Mouse (Mus musculus): ENCODE results near the gene Gm2696. TPM values are rescaled to one million over a fixed set of nuclear protein-coding genes. Genes with fewer than 3 reads are reported as not detected.
"Not testable (repeated sequence)": the region's sequence is repeated elsewhere in the genome, so short reads cannot be mapped to it uniquely, and the experiment has no call there.

Gm2696 gene
- total RNA-seq (2015): not detected in 2 replicates
- total RNA-seq (2017): not detected in 2 replicates

DNA sequence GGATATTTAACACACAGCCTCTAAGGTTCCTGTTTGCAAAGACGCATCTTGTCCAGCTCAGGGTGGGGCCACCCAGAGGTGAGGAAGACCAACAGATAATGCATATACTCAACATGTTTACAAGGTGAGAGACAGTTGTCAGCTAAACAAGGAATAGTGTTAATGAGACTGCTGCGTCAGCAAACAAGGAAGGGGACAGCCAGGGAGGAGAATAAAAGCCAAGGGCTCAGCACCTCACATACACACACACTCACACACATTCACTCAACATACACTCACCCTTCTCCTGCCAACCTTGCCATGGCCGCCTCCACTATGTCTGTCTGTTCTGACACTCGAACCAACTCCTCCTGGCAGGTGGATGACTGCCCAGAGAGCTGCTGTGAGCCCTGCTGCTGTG lies at the start of gene Gm2696:
TSS of gene Gm2696 (plus strand) at position 301 of the 400 bp plus-strand sequence.
- ATAC-seq (replicated peaks; ENCODE audit: poor library complexity): no peak

DNA sequence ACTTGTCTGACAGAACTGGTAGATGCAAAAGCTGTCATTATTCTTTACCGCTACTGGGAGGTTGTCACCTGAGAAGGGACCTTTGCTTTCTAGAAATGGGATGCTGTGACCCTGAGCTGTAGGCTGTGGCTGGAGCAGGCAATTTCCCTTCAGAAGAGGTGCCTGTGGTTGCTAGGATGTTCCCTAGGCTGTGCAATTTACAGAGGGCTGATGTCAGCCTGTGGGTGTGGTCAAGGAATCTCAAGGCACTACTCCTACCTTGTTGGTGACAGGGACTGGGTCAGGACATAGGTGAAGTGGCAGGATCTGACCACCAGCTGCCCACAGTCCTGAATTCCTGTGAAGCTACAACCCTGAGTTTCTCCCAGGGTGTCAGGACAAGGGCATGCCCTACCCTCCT lies 44.8 kb upstream of the Gm2696 start:
- ATAC-seq (replicated peaks; ENCODE audit: poor library complexity): no peak

DNA sequence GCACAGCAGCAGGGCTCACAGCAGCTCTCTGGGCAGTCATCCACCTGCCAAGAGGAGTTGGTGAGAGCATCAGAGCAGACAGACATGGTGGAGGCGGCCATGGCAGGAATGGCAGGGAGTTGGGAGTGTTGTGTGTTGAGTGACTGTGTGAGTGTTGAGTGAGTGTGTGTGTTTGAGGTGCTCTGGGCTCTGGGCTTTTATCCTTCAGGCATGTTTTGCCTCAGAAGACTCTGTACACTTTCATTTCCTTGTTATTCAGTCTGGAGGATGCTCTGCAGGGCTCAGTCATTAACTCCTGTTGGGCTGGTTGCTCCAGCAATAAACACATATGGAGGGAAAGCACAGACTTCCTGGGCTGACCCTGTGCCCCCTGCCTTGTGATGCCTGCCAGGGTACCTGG lies 43.3 kb upstream of the Gm2696 start, which contains the start of gene Gm3238:
TSS of gene Gm3238 (minus strand) at position 101 of the 400 bp plus-strand sequence.
- ATAC-seq (replicated peaks; ENCODE audit: poor library complexity): not testable (repeated sequence)

DNA sequence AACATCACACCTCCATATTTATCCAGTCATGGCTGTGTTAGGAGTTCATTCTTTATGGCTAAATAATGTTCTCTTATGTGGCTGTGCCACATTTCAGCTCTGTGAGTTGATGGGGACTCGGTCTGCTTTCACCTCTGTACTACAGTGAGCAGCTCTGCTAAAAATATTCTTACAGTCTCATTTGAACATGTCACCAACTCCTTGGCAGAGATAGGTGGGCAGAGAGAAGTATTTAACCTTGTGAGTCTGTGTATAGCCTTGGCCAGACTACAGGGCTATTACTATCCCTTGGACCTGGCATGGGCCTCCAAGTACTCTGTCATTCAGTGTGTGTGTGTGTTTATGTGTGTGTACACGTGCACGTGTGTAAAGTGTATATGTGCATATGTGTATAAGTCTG lies 42.3 kb upstream of the Gm2696 start:
- not testable (repeated sequence) for ATAC-seq (replicated peaks; ENCODE audit: poor library complexity)

DNA sequence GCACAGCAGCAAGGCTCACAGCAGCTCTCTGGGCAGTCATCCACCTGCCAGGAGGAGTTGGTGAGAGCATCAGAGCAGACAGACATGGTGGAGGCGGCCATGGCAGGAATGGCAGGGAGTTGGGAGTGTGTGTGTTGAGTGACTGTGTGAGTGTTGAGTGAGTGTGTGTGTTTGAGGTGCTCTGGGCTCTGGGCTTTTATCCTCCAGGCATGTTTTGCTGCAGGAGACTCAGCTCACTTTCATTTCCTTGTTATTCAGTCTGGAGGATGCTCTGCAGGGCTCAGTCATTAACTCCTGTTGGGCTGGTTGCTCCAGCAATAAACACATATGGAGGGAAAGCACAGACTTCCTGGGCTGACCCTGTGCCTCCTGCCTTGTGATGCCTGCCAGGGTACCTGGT lies 37.6 kb upstream of the Gm2696 start, which contains the start of gene Gm7138:
TSS of gene Gm7138 (minus strand) at position 101 of the 400 bp plus-strand sequence.
- ATAC-seq (replicated peaks; ENCODE audit: poor library complexity): not testable (repeated sequence)

DNA sequence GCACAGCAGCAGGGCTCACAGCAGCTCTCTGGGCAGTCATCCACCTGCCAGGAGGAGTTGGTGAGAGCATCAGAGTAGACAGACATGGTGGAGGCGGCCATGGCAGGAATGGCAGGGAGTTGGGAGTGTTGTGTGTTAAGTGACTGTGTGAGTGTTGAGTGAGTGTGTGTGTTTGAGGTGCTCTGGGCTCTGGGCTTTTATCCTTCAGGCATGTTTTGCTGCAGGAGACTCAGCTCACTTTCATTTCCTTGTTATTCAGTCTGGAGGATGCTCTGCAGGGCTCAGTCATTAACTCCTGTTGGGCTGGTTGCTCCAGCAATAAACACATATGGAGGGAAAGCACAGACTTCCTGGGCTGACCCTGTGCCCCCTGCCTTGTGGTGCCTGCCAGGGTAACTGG lies 32.0 kb upstream of the Gm2696 start, which contains the start of gene Gm3250:
TSS of gene Gm3250 (minus strand) at position 101 of the 400 bp plus-strand sequence.
- ATAC-seq (replicated peaks; ENCODE audit: poor library complexity): not testable (repeated sequence)

DNA sequence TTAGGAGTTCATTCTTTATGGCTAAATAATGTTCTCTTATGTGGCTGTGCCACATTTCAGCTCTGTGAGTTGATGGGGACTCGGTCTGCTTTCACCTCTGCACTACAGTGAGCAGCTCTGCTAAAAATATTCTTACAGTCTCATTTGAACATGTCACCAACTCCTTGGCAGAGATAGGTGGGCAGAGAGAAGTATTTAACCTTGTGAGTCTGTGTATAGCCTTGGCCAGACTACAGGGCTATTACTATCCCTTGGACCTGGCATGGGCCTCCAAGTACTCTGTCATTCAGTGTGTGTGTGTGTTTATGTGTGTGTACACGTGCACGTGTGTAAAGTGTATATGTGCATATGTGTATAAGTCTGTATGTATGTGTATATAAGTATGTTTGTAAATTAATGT lies 31.1 kb upstream of the Gm2696 start:
- ATAC-seq (replicated peaks; ENCODE audit: poor library complexity): not testable (repeated sequence)

DNA sequence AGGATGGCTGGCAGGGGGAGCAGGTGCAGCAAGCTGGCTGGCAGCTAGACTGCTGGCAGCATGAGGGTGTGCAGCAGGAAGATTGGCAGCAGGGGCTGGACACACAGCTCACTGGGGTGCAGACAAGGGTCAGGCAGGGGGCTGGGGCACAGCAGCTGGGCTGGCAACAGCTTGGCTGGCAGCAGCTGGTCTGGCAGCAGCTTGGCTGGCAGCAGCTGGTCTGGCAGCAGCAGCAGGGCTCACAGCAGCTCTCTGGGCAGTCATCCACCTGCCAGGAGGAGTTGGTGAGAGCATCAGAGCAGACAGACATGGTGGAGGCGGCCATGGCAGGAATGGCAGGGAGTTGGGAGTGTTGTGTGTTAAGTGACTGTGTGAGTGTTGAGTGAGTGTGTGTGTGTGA lies 26.6 kb upstream of the Gm2696 start, which contains the start of gene Gm7137:
TSS of gene Gm7137 (minus strand) at position 325 of the 400 bp plus-strand sequence.
- not testable (repeated sequence) for ATAC-seq (replicated peaks; ENCODE audit: poor library complexity)

DNA sequence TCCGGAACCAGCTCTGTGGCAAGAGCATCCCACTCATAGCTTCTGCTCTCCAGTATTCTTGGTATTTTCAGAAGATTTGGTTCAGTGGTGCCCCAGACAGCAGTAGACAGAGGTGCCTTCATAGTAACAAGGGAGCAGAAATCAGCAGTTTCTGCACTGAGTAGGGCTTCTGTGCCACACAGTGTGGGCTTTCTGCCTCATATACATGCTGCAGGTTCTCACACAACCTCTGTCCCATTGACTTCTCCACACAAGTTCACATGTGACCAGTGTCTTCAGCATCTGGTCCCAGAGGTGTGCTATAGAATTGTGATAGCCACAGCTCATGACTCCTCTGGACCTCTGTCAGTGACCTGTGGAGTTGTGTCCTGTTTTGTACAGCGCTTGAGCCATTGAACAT lies 25.9 kb upstream of the Gm2696 start:
- ATAC-seq (replicated peaks; ENCODE audit: poor library complexity): no peak

DNA sequence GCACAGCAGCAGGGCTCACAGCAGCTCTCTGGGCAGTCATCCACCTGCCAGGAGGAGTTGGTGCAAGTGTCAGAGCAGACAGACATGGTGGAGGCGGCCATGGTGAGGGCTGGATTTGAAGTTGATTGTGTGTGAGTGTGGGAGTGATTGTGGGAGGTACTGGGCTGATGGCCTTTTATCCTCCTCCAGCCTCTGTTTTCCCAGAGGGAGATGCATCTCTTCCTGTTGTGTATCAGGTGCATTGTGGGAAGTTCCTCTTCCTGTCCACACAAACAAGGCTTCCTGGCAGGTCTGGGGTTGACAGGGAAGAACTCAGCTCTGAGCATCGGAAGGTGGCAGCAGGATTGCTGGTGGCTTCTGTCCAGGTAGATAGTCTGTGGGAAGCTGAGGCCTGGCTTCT lies 19.5 kb upstream of the Gm2696 start, which contains the start of gene Gm9639:
TSS of gene Gm9639 (minus strand) at position 101 of the 400 bp plus-strand sequence.
- no peak for ATAC-seq (replicated peaks; ENCODE audit: poor library complexity)

DNA sequence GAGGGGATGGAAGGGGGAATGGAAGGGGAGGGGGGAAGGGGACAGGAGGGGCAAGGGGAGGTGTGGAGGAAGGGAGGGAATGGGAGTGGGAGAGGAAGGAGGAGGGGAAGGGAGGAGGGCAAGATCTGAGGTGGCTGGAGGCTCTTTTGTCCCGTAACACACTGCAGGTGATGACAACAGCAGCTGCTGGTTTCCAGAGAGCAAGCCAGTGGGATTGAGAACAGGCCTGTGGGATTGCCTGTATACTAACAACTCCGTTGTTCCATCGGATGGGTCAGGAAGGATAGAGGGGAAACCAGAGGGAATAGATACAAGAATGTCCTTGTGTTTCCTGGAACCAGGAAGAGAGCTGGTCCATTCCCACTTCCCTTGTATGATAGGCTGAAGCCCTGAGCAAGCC lies 16.8 kb upstream of the Gm2696 start:
- no peak for ATAC-seq (replicated peaks; ENCODE audit: poor library complexity)

DNA sequence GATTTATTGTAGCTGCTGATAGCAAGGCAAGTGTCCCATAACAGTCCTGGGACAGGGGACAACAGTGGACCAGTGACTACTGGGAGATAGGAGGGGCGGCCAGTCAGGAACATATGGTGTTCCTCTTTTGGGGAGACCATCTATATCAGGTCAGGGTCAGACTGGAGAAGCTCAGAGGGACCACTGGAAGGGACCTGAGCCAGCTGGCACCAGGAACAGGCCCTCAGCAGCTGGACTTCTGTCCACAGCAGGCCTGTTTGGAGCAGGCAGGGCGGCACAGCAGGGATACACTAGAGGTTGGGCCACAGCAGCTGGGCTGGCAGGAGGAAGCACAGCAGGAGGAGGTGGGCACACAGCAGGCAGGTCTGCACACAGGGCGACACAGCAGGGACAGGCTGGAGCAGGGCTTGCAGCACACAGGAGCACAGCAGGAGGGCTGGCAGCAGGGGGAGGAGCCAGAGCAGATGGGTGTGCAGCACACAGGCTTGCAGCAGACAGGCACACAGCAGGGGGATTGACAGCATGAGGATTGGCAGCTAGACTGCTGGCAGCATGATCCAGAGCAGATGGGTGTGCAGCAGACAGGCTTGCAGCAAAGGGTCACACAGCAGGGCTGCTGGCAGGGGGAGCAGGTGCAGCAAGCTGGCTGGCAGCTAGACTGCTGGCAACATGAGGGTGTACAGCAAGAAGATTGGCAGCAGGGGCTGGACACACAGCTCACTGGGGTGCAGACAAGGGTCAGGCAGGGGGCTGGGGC lies 16.1 kb upstream of the Gm2696 start:
- not testable (repeated sequence) for ATAC-seq (replicated peaks; ENCODE audit: poor library complexity)

DNA sequence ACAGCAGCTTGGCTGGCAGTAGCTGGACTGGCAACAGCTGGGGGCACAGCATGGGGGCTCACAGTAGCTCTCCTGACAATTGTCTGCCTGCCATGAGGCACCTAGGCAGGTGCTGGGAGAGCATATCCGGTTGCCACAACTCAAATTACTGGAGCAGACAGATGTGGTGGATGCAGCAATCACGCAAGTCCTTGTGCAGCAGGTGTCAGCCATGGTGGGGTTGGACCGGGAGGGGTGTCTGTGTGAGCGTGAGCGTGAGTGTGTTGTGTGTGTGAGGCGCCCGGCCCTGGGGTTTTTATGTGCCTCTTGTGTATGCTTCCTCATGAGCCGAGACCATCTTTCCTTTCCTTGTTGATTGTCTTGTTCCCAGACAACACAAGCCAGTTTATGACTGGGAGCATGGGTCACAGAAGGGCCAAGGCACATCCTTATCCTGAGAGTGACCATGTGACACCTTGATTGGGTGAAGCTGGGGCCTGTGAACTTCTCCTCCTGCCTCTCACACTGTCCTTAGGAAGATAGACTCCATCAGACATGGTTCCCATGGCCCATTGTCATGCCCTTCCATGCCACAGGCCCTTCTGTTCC lies 15.5 kb upstream of the Gm2696 start, which contains the start of gene Gm19668:
TSS of gene Gm19668 (minus strand) at position 213 of the 588 bp plus-strand sequence.
- ATAC-seq (replicated peaks; ENCODE audit: poor library complexity): no peak

DNA sequence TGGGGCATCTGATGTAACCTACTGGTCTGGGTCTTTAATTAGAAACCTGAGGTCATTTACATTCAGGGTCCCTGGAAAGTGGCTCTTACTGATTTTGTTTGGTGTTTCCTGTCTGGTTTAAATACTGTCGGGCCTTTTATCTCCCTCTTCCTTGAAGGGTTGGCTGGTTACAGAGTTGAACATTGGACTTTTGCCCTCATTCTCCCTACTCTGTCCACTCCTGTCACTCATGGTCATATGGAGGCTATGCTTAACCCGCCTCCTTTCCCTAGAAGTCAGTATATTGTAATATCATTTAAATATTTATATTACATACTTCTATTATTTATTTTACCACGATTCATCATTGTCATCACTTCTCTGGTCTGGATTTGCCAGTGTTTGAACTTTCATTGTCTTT lies 10.4 kb upstream of the Gm2696 start:
- ATAC-seq (replicated peaks; ENCODE audit: poor library complexity): no peak

DNA sequence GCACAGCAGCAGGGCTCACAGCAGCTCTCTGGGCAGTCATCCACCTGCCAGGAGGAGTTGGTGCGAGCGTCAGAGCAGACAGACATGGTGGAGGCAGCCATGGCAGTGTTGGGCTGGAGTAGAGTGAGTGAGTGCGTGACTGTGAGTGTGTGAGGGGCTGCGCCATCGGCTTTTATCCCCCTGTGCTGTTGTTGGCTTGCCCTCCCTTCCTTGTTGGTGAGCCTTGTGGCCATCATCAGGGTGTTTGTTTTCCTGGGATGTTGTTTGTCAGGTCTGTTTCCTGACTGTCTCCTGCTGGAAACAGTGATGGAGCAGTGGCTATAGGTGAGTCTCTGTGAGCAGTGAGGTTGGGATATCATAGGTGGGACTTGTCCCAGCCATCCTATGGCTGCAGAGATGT lies 2.7 kb upstream of the Gm2696 start, which contains the start of gene Gm9507:
TSS of gene Gm9507 (minus strand) at position 101 of the 400 bp plus-strand sequence.
- no peak for ATAC-seq (replicated peaks; ENCODE audit: poor library complexity)

DNA sequence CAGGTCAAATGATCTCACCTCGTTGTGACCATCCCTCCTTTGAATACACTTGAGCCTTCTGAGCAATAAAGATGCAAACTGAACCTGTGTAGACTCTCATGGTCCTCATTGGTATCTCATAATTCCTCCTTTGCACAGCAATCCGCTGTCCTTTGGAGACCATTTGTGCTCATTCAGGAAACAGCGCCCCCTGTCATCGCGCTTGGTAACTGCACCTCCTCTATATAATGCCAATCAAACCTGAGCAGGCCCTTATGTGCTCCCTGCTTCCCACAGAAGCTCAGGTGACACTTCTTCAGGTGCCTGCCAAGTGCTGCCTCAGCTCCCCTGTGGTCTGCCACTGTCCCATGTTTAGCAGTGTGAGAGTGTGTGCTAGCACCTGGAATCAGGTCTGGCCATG lies 1.0 kb downstream of the Gm2696 start:
- 0 out of 2 replicates have a peak, but pooled peaks have one; percentile 37 for ATAC-seq (replicated peaks; ENCODE audit: poor library complexity)

DNA sequence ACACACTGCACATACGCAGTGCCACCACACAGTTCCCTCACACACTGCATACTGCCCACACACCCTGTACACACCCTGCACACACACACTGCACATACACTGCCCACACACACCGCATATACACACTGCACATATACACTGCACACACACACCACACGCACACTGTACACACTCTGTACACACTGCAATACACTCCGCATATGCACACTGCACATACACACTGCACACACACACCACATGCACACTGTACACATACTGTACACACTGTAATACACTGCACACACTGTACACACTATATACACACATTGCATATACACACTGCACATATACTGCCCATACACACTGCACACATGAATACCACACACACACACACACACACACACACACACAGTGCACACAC lies 4.0 kb downstream of the Gm2696 start:
- ATAC-seq (replicated peaks; ENCODE audit: poor library complexity): no peak

DNA sequence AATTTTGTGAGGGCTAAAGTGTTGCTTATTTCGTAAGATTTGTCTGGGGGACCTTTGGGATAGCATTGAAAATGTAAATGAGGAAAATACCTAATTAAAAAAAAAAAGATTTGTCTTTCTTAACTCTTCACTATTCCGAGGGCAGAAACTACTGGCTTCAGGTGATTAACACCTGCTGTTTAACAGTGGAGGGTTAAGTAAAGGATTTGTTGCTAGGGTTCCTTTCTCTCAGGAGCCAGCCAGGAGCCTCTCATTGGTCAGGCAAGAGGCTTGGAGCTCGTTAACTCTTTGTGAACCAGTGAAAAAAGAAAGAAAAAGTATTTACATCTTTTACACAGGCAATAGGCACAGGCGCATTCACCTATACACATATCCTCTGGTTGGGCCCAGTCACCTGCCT lies 4.7 kb downstream of the Gm2696 start:
- no peak for ATAC-seq (replicated peaks; ENCODE audit: poor library complexity)

DNA sequence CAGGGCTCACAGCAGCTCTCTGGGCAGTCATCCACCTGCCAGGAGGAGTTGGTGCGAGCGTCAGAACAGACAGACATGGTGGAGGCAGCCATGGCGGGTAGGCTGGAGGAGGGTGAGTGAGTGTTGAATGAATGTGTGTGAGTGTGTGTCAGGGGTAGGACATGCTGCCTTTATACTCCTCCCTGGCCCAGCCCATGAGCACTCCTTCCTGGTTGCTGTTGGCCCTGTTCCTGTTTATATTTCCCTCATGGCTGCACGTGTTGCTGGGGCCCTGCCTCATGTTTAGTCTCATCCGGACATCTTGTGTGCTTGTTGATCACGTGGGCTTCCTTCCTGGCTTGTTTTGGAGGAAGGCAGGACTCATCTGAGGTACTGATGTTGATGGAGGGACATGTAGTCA lies 12.5 kb downstream of the Gm2696 start, which contains the start of gene Krtap10-4:
TSS of gene Krtap10-4 (minus strand) at position 145 of the 400 bp plus-strand sequence.
- no peak for ATAC-seq (replicated peaks; ENCODE audit: poor library complexity)

DNA sequence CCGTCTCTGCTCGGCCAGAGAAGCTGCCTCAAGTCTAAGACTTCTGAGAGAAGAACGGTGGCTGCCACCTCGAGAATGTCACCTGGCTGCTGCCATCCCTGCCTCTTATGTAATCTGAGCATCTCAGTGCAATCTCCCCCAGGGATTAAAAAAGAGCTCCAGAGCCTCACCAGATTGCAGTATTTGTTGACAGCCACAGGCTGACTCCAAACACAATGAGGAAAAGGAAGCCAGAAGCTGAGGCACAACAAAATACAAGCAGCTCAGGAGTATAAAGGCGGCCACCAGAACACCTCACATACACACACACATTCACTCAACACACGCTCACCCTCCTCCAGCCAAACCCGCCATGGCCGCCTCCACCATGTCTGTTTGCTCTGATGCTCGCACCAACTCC lies 21.2 kb downstream of the Gm2696 start, which contains the start of gene Krtap10-10:
TSS of gene Krtap10-10 (plus strand) at position 301 of the 400 bp plus-strand sequence.
- no peak for ATAC-seq (replicated peaks; ENCODE audit: poor library complexity)

DNA sequence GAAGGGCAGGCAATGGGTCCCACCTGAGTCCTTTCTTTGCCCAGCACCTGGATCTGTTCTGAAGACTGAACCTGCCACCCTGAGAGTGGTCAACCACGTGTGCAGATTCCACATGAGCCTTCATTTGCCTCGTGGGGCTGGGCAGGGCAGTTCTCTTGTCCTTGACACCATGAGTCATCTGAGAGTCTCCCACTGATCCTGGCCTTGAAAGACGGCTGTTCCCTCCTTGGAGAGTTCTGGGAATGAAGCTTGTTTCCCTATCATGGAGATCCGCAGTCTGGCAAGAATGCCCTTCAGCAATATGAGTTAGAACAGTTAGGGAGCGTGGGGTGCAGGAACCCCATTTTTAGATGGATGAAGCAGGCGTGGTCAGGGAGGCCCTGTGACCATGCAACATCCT lies 24.5 kb downstream of the Gm2696 start:
- no peak for ATAC-seq (replicated peaks; ENCODE audit: poor library complexity)

DNA sequence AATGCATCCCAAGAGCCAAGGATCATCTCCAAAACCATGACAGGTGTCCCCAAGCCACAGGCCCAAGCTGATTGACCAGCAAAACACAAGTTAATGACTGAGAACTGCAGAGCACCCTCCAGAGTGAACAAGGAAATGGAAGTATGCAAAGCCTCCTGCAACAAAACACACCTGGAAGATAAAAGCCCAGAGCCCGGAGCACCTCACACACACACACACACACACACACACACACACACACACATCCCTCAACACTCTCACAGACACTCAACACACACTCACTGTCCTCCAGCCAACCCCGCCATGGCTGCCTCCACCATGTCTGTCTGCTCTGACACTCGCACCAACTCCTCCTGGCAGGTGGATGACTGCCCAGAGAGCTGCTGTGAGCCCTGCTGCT lies 32.0 kb downstream of the Gm2696 start, which contains the start of gene Gm36176:
TSS of gene Gm36176 (plus strand) at position 301 of the 400 bp plus-strand sequence.
- no peak for ATAC-seq (replicated peaks; ENCODE audit: poor library complexity)
